Mouse (Mus musculus): ENCODE measurements around the gene Habp2.

- TF ChIP-seq POLR2A (IDR thresholded peaks at IDR 0.05; ENCODE audit: borderline replicate concordance, extremely low read depth, low read depth, low read length) (no peak), CTCF (IDR thresholded peaks at IDR 0.05; ENCODE audit: insufficient read depth, low read length) (peak; percentile 35; the same call in 1 of the 2 replicates)
These were observed 31.4 kb upstream of the Habp2 start for GRCm38 (mm10) chr19:56255506-56255905.
